Mouse (Mus musculus) lung, postnatal 10 days (tissue): ENCODE measurements around the gene Tcea3.

ENCODE experiments used
- DNase-seq: peaks from one replicate; pipeline ENCODE4 v3.0.0; 2021

Gene Tcea3

GRCm38 (mm10) chr4:136239622-136240021 lies 7.9 kb upstream of the Tcea3 start:
- peak; percentile 90 for DNase-seq

DNA sequence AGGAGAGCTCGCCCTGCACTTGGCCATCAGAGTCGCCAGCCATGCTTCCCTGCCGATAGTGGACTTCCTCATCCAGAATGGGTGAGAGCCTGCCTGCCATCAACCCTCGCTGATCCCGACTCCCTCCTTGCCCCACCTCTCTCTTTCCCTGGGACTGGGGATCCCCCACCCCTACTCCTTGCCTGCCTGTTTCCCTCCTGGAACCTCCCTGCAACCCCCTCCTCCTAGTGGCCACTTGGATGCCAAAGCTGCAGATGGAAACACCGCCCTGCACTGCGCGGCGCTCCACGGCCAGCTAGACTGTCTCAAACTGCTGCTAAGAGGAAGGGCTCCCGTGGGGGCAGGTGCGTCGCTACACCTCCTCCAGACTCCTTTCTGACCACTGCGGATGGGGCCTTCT lies 7.4 kb upstream of the Tcea3 start:
- no peak for DNase-seq

GRCm38 (mm10) chr4:136240955-136241354 lies 6.6 kb upstream of the Tcea3 start:
- no peak for DNase-seq

- DNase-seq, result peak; percentile 65
These were observed 5.3 kb upstream of the Tcea3 start for GRCm38 (mm10) chr4:136242065-136242703.

- no peak for DNase-seq
These were observed 4.8 kb upstream of the Tcea3 start for GRCm38 (mm10) chr4:136242728-136243127.

GRCm38 (mm10) chr4:136244208-136244607 lies 3.3 kb upstream of the Tcea3 start:
- no peak for DNase-seq

DNA sequence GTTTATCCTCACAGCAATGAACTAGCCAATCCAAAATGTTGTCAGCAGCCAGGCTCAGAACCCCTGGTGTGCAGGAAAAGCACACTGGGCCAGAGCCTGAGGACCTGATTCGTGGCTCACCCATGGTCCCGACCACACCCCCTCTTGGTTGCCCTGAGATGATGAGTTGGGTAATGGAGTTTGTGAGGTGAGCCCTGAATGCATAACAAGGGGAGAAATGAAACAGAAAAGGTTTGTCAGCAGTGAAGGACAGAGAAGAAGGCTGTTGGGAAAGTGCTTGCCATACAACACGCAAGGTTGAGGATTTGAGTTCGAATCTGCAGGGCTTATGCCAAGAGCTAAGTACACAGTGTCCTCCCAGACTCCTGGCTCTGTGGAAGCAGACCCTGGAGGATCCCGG lies 1.8 kb upstream of the Tcea3 start:
- DNase-seq, result no peak

DNA sequence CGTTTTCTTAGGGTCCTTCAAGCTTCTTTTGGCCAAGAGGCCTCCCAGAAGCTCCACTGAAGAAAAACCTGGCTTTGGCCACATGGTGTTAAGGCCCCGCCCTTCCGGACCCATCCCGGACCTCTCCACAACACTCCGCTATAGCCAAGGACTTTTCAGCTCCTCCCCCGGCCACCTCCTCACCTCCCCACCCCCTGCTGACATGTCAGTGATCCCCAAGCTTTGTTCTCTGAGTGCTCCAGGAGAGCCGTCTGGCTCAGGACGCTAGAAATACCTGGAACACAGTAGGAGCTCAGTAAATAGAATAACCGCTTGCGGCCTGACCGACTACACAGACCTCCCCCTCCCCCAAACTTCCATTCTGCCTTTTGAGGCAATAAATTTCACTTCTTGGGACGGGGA lies 960 bp upstream of the Tcea3 start:
- peak; percentile 33 for DNase-seq

DNA sequence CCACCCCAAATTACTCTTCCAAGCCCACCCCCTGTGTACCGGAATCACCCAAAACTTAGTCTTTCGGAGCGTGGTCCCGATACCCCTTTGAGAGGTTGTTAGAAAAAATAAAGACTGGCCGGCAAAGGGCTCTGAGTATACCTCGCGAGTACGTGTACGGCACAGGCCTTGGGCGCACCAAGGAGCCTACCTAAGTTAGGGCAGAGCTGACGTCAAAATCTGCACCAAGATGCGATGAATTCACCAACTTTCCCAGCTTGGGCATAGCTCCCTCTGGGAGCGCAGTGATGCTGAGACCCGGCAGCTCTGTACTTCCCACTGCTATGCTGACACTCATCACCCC lies 172 bp upstream of the Tcea3 start:
- no peak for DNase-seq

GRCm38 (mm10) chr4:136248464-136249331 lies 1.2 kb downstream of the Tcea3 start:
- DNase-seq, result peak; percentile 32

GRCm38 (mm10) chr4:136249332-136249647 lies 1.8 kb downstream of the Tcea3 start:
- no peak for DNase-seq

DNA sequence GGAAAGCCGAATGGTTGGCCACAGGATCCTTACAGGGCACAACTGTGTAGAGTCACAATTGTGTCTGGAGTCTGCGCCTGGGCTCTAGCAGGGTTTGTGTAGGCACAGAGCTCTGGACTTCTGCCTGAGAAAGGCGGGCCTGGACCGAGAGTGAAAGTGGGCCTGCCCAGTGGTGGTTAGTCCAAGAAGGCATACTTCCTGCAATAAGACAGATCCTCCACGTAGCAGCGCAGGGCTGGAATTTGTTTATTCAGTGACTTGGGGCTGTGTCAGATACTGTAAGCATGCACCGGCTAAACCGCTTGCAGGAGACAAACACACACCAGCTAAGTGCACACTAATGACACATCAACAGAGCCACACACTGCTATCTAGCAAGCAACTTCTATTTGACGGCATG lies 2.3 kb downstream of the Tcea3 start:
- DNase-seq, result peak; percentile 90

- DNase-seq, result no peak
These were observed 8.4 kb downstream of the Tcea3 start for GRCm38 (mm10) chr4:136255919-136256318.

GRCm38 (mm10) chr4:136256696-136257095 lies 9.2 kb downstream of the Tcea3 start:
- no peak for DNase-seq

DNA sequence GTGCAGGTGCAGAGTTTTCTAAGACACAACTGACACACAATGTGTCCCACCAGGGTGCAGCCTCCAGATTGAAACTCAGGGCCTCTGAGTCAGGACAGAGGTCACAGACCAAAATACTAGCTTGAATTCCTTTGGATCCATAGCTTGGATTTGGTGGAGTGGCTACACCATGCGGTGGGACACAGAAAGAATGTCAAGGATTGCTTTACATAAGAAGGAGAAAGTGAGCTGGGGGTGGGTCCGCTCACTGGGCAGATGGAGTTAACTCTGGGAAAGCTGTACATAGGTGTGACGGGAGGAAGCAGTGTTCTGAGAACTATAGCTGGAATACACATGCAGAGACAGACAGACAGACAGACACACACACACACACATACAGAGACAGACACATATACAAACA lies 12.4 kb downstream of the Tcea3 start:
- no peak for DNase-seq

DNA sequence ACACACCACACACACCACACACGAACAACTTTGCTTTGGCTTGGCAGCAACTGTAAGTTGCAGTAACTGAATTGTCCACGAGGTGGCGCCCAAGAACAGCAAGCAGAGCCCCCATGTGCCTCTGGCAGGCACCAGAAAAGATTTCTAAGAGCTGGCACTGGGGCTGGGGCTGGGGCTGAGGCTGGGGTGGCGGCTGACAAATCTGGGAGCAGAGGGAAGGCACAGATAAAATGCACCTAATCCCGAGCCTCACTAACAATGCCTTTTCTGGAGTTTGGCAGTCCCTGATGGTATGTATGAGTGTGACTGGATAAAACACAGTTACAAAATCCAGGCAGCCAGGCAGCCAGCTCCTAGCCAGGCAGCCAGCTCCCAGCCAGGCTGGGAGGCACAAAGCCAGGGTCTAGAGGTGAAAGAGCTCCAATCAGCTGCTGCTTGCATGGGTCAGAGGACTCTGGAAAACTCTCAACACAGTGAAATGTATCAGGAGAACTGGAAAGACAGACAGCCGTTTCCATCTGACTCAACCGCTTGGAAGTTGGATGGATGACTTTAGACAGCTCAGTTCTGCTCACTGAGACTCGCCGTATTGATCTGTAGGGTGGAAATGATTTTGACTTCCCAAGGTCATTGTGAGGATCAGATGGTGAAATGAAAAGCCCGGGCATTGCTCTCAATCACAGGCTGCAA lies 13.1 kb downstream of the Tcea3 start:
- peak; percentile 92 for DNase-seq

DNA sequence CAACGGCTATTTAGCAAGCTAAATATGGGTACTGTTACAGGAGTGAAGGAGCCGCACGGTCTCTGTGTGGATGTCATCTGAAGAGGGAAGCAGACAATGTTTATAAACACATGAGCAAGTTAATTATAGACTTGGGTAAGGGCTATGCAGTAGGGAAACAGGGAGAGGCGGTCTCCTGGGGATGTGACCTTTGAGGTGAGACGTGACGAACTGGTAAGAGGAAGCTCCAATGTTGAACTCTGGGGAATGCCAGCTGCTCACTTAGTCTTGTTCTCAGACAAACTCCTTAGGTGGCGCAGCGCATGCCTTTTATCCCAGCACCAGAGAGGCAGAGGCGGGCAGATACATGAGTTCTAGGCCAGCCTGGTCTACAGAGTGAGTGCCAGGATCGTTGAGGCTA lies 14.4 kb downstream of the Tcea3 start:
- DNase-seq, result peak; percentile 50

GRCm38 (mm10) chr4:136263555-136263954 lies 16.0 kb downstream of the Tcea3 start:
- no peak for DNase-seq

- DNase-seq, result no peak
These were observed 19.3 kb downstream of the Tcea3 start for GRCm38 (mm10) chr4:136266716-136267343.

DNA sequence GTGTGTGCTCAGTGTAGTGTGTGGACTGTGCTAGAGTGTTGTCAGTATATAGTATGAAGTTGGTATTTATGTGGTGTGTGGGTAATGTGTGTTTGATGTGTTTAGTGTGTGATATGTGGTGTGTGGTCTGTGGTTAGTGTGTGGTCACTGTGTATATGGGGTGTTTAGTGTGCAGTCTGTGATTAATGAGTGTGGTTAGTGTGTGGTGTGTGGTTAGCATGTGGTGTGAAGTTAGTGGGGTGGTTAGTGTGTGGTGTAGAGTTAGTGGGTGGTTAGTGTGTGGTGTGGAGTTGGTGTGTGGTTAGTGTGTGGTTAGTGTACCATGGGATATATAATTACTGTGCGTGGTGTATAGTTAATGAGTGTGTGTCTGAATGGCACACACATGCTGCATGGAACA lies 21.4 kb downstream of the Tcea3 start:
- DNase-seq, result no peak

- no peak for DNase-seq
These were observed 23.1 kb downstream of the Tcea3 start for GRCm38 (mm10) chr4:136270648-136271047.

DNA sequence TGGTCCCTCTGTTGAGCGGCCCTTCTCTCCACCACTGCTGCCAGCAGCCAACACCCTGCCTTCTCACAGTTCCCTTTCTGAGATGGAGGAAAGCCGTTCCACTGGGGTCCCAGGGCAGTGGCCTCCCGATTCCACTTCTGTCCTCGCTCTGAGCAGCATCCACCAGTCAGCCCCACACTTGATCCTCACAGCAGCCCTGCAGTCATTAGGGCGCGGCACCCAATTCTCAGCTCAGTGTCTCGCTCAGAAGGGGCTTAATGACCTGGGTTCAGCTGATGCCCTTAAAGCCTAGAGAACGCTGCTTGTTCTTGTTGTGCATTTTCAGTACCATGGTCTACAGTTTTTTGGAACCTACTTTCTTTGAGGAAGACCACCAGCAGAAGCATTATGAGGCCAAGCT lies 33.6 kb downstream of the Tcea3 start:
- no peak for DNase-seq

DNA sequence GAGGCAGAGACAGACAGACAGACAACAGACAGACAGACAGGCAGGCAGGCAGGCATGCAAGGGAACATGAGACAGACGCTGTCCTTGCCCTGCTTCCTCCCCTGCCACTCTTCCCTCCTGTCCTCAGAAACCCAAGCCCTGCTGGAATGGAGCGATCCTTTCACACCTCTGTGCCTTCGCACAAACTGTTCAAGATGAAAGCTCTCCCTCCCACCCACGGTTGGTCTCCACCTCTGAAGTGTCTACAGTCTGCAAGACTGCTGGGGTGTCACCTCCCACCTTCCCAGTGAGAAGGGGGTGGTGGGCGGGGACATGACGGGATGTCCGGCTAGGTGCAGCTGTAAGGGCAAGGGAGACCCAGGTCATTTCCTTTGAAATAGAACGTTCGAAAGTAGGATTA lies 34.1 kb downstream of the Tcea3 start:
- DNase-seq, result no peak
